Mouse (Mus musculus): Measurements from ENCODE around the gene Hyou1. TPM values are rescaled to one million over a fixed set of nuclear protein-coding genes. Genes with fewer than 3 reads are reported as not detected.

Gene Hyou1
- total RNA-seq, 1 experiment = 246 TPM

DNA sequence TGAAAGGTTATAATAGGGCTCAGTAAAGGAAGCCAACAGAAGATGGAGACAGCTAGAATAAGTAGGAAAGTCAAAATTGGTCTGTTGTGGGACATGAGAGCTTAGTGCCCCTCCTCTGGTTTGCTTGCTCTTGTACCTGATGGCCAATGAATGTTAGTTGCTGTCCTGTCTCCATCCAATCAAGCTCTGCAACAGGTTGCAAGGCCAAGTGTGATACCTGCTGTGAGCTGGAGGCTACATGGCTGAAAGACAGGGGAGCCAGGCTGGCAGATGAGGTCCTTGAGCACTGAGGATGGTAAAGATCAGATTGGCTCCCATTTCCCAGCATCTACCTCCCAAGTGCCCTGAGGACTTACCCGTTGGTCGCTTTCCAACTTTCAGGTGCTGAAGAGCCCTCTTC lies 33.5 kb downstream of the Hyou1 start:
- no peak overlapping the region for H3K27ac ChIP-seq (ENCODE audit: insufficient read depth, low read depth, low read length, poor library complexity, severe bottlenecking)
- H3K4me1 ChIP-seq (ENCODE audit: control insufficient read depth in 2 of 2, insufficient read depth in 2 of 2, low read length in 2 of 2, poor library complexity in 1 of 2) = no peaks in the 10 kb centered on the region; a peak in 2 of 4 replicates
- H3K9me3 ChIP-seq (ENCODE audit: control insufficient read depth, insufficient read depth, low read depth, low read length) = no peaks in the 10 kb centered on the region
- TF ChIP-seq ZNF384 (IDR thresholded peaks at IDR 0.05; ENCODE audit: low read depth, low read length) = no peak
- TF ChIP-seq MAFK (IDR thresholded peaks at IDR 0.05; ENCODE audit: insufficient read depth, low read depth, low read length) = no peak
- no peak for TF ChIP-seq CHD2 (IDR thresholded peaks at IDR 0.05; ENCODE audit: low read depth, low read length)
- TF ChIP-seq HCFC1 (IDR thresholded peaks at IDR 0.05; ENCODE audit: borderline replicate concordance, insufficient read depth, low read length) = no peak
- no peak for TF ChIP-seq ZC3H11A (IDR thresholded peaks at IDR 0.05; ENCODE audit: borderline replicate concordance, low read depth, low read length)
- H3K36me3 ChIP-seq (ENCODE audit: control insufficient read depth, insufficient read depth, low read length, poor library complexity, severe bottlenecking) = peaks cover 38% of the 10 kb centered on the region
- no peak overlapping the region for H3K9ac ChIP-seq (ENCODE audit: insufficient read depth, low read depth, low read length, poor library complexity, severe bottlenecking)
- no peak overlapping the region for H3K4me3 ChIP-seq (ENCODE audit: insufficient read depth in 1 of 2, low read depth in 1 of 2, low read length in 2 of 2, poor library complexity in 1 of 2, severe bottlenecking in 1 of 2)
- no peak for DNase-seq (ENCODE audit: low read depth, low spot score)
- in situ Hi-C loops (cut with MboI; ENCODE audit: low sequenced_read_pairs in 2 of 2, unreplicated experiment in 2 of 2) = no loop called here

GRCm38 (mm10) chr9:44417156-44417891 lies 38.0 kb downstream of the Hyou1 start:
- Histone ChIP-seq H3K36me3 (ENCODE audit: control insufficient read depth, insufficient read depth, low read length, poor library complexity, severe bottlenecking) (peaks cover 11% of the 10 kb centered on the region), H3K27ac (ENCODE audit: insufficient read depth, low read depth, low read length, poor library complexity, severe bottlenecking) (0 out of 2 replicates have a peak overlapping the region, but pooled peaks have one; percentile 20), H3K9me3 (ENCODE audit: control insufficient read depth, insufficient read depth, low read depth, low read length) (no peaks in the 10 kb centered on the region), H3K4me3 (ENCODE audit: insufficient read depth in 1 of 2, low read depth in 1 of 2, low read length in 2 of 2, poor library complexity in 1 of 2, severe bottlenecking in 1 of 2) (peak overlapping the region; percentile 86 to 93), H3K4me1 (ENCODE audit: control insufficient read depth in 2 of 2, insufficient read depth in 2 of 2, low read length in 2 of 2, poor library complexity in 1 of 2) (peaks cover 0 to 2% of the 10 kb centered on the region in 2 experiments; a peak in 1 of 4 replicates), H3K9ac (ENCODE audit: insufficient read depth, low read depth, low read length, poor library complexity, severe bottlenecking) (peak overlapping the region; percentile 79)
- DNase-seq (ENCODE audit: low read depth, low spot score) = no peak
- in situ Hi-C loops (cut with MboI; ENCODE audit: low sequenced_read_pairs in 2 of 2, unreplicated experiment in 2 of 2) = no loop called here
- TF ChIP-seq ZC3H11A (IDR thresholded peaks at IDR 0.05; ENCODE audit: borderline replicate concordance, low read depth, low read length) (no peak), ZNF384 (IDR thresholded peaks at IDR 0.05; ENCODE audit: low read depth, low read length) (no peak), MAFK (IDR thresholded peaks at IDR 0.05; ENCODE audit: insufficient read depth, low read depth, low read length) (no peak), CHD2 (IDR thresholded peaks at IDR 0.05; ENCODE audit: low read depth, low read length) (no peak), HCFC1 (IDR thresholded peaks at IDR 0.05; ENCODE audit: borderline replicate concordance, insufficient read depth, low read length) (no peak)

DNA sequence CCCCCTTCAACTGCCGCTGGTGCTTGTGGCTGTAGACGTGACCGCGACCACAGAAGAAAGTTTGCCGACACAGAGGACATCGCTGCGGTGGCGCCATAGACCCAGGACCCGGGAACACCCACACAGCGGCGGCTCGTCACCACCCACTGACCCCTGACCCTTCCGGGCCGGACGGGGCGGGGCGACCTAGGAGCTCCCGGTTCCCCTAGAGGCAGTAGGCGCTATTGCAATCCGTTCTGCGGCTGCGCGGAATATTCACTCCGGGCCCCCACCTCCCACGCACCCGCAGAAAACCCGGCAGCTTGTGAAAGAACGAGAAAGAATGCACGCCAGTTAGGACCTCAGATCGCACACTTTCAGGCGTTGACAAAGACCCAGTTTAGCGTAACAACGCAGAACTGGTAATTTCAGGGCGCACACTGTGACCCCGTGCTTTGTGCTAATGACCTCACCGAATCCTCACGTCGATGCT lies 38.6 kb downstream of the Hyou1 start:
- TF ChIP-seq CHD2 (IDR thresholded peaks at IDR 0.05; ENCODE audit: low read depth, low read length) (no peak), HCFC1 (IDR thresholded peaks at IDR 0.05; ENCODE audit: borderline replicate concordance, insufficient read depth, low read length) (peak; percentile 43; the same call in 1 of the 2 replicates), MAFK (IDR thresholded peaks at IDR 0.05; ENCODE audit: insufficient read depth, low read depth, low read length) (no peak)
- H3K4me3 ChIP-seq (ENCODE audit: insufficient read depth in 1 of 2, low read depth in 1 of 2, low read length in 2 of 2, poor library complexity in 1 of 2, severe bottlenecking in 1 of 2) = peak overlapping the region; percentile 86 to 93
- in situ Hi-C loops (cut with MboI; ENCODE audit: low sequenced_read_pairs in 2 of 2, unreplicated experiment in 2 of 2) = no loop called here
- DNase-seq (ENCODE audit: low read depth, low spot score) = peak; percentile 75
- H3K9me3 ChIP-seq (ENCODE audit: control insufficient read depth, insufficient read depth, low read depth, low read length) = no peaks in the 10 kb centered on the region
- H3K9ac ChIP-seq (ENCODE audit: insufficient read depth, low read depth, low read length, poor library complexity, severe bottlenecking) = peak overlapping the region; percentile 81
- peaks cover 7% of the 10 kb centered on the region for H3K36me3 ChIP-seq (ENCODE audit: control insufficient read depth, insufficient read depth, low read length, poor library complexity, severe bottlenecking)
- H3K4me1 ChIP-seq (ENCODE audit: control insufficient read depth in 2 of 2, insufficient read depth in 2 of 2, low read length in 2 of 2, poor library complexity in 1 of 2) = peaks cover 0 to 3% of the 10 kb centered on the region in 2 experiments; a peak in 1 of 4 replicates
- peak overlapping the region; percentile 89 for H3K27ac ChIP-seq (ENCODE audit: insufficient read depth, low read depth, low read length, poor library complexity, severe bottlenecking)

- TF ChIP-seq ZNF384 (IDR thresholded peaks at IDR 0.05; ENCODE audit: low read depth, low read length) (peak; percentile 99), MAFK (IDR thresholded peaks at IDR 0.05; ENCODE audit: insufficient read depth, low read depth, low read length) (no peak), CHD2 (IDR thresholded peaks at IDR 0.05; ENCODE audit: low read depth, low read length) (peak; percentile 74), HCFC1 (IDR thresholded peaks at IDR 0.05; ENCODE audit: borderline replicate concordance, insufficient read depth, low read length) (no peak), ZC3H11A (IDR thresholded peaks at IDR 0.05; ENCODE audit: borderline replicate concordance, low read depth, low read length) (no peak)
- Histone ChIP-seq H3K36me3 (ENCODE audit: control insufficient read depth, insufficient read depth, low read length, poor library complexity, severe bottlenecking) (peaks cover 2% of the 10 kb centered on the region; the same call in 1 of the 2 replicates), H3K4me1 (ENCODE audit: control insufficient read depth in 2 of 2, insufficient read depth in 2 of 2, low read length in 2 of 2, poor library complexity in 1 of 2) (peaks cover 0 to 5% of the 10 kb centered on the region in 2 experiments; a peak in 2 of 4 replicates), H3K9ac (ENCODE audit: insufficient read depth, low read depth, low read length, poor library complexity, severe bottlenecking) (peak within 1 kb of the TSS; percentile 81), H3K9me3 (ENCODE audit: control insufficient read depth, insufficient read depth, low read depth, low read length) (no peaks in the 10 kb centered on the region), H3K27ac (ENCODE audit: insufficient read depth, low read depth, low read length, poor library complexity, severe bottlenecking) (peak within 1 kb of the TSS; percentile 99), H3K4me3 (ENCODE audit: insufficient read depth in 1 of 2, low read depth in 1 of 2, low read length in 2 of 2, poor library complexity in 1 of 2, severe bottlenecking in 1 of 2) (peak within 1 kb of the TSS; percentile 86 to 93)
- DNase-seq (ENCODE audit: low read depth, low spot score) = peak; percentile 60
- in situ Hi-C loops (cut with MboI; ENCODE audit: low sequenced_read_pairs in 2 of 2, unreplicated experiment in 2 of 2) = no loop called here
Observed at GRCm38 (mm10) chr9:44418519-44419385, 39.5 kb downstream of the Hyou1 start, which contains the start of gene Ccdc84. Ccdc84 (minus strand) TSS chr9:44418569.
